Mouse (Mus musculus): ENCODE results near the gene Ptprn. TPM values are rescaled to one million over a fixed set of nuclear protein-coding genes. Genes with fewer than 3 reads are reported as not detected.
A peak's percentile ranks its signal among the peaks of the same experiment; 100 is the strongest.

Ptprn gene
- polyA plus RNA-seq, 1 experiment: 6.2 TPM

- WGBS: 21% methylated on average over 34 of the region's 34 CpGs
- Histone ChIP-seq H3K27me3 (ENCODE audit: control insufficient read depth, insufficient read depth, low read length) (no peaks in the 10 kb centered on the region), H3K4me1 (ENCODE audit: control insufficient read depth, insufficient read depth, insufficient read length, low read length) (peaks cover 26% of the 10 kb centered on the region), H3K36me3 (ENCODE audit: control insufficient read depth, insufficient read depth, low read length) (peaks cover 18% of the 10 kb centered on the region), H3K27ac (ENCODE audit: insufficient read depth, low read depth, low read length) (peak overlapping the region; percentile 19; the same call in 1 of the 2 replicates), H3K4me3 (ENCODE audit: low read depth, low read length) (peak overlapping the region; percentile 60)
- TF ChIP-seq POLR2A (IDR thresholded peaks at IDR 0.05; ENCODE audit: low read depth, low read length) (no peak), CTCF (IDR thresholded peaks at IDR 0.05; ENCODE audit: extremely low read depth, insufficient read length, insufficient replicate concordance, low read depth, low read length) (no peak)
Observed at GRCm38 (mm10) chr1:75208967-75209678, 55.2 kb downstream of the Ptprn start.

DNA sequence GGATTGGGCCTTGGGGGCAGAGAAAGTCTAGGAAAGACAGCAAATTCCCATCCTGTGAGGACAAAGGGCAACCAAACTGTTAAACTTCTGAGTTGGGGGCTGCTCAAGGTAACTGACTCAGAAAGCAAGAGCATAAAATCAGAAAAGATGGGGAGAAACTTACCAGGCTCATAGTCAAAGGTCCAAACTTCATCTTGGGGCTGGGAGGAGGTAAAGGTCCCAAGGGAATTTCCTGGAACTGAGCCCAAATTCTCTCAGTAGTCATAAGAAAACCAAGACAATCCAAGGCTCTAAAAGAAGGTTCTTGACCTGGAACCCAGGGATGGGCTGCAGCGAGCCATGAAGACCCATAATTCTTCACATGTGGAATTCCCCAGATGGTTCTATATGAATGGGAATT lies 63.1 kb downstream of the Ptprn start:
- TF ChIP-seq POLR2A (IDR thresholded peaks at IDR 0.05; ENCODE audit: low read depth, low read length) (no peak), CTCF (IDR thresholded peaks at IDR 0.05; ENCODE audit: extremely low read depth, insufficient read length, insufficient replicate concordance, low read depth, low read length) (no peak)
- 36% methylated on average over 1 of the region's 1 CpGs for WGBS

More for the DNA sequence above, 63.1 kb downstream of the Ptprn start:
- peaks cover 32% of the 10 kb centered on the region for H3K36me3 ChIP-seq (ENCODE audit: control insufficient read depth, insufficient read depth, low read length)
- H3K27ac ChIP-seq (ENCODE audit: insufficient read depth, low read depth, low read length): peak overlapping the region; percentile 87
- H3K4me3 ChIP-seq (ENCODE audit: low read depth, low read length): no peak overlapping the region
- no peaks in the 10 kb centered on the region for H3K27me3 ChIP-seq (ENCODE audit: control insufficient read depth, insufficient read depth, low read length)
- peaks cover 10% of the 10 kb centered on the region; the same call in 1 of the 2 replicates for H3K4me1 ChIP-seq (ENCODE audit: control insufficient read depth, insufficient read depth, insufficient read length, low read length)

Other genes starting within 250 kb of the Ptprn start
- 0.86 and 2.0 TPM in 2 replicates for gene Nhej1, start 139.3 kb downstream of the Ptprn start, polyA plus RNA-seq (2012; rRNA removed)
- 1.2 TPM in 2 replicates for gene Slc23a3, start 130.6 kb downstream of the Ptprn start, polyA plus RNA-seq (2012; rRNA removed)
- 31.5 and 90.4 TPM in 2 replicates for gene Cnppd1, start 121.8 kb downstream of the Ptprn start, polyA plus RNA-seq (2012; rRNA removed)
- 47.4 and 113 TPM in 2 replicates for gene Retreg2, start 121.7 kb downstream of the Ptprn start, polyA plus RNA-seq (2012; rRNA removed)
- gene Zfand2b, start 95.9 kb downstream of the Ptprn start, polyA plus RNA-seq (2012; rRNA removed): 45.0 and 106 TPM in 2 replicates
- 15.0 and 22.1 TPM in 2 replicates for gene Abcb6, start 84.1 kb downstream of the Ptprn start, polyA plus RNA-seq (2012; rRNA removed)
- 5.5 and 16.2 TPM in 2 replicates for gene Ankzf1, start 72.4 kb downstream of the Ptprn start, polyA plus RNA-seq (2012; rRNA removed)
- gene Atg9a, start 72.3 kb downstream of the Ptprn start, polyA plus RNA-seq (2012; rRNA removed): 48.3 and 148 TPM in 2 replicates
- gene Glb1l, start 53.7 kb downstream of the Ptprn start, polyA plus RNA-seq (2012; rRNA removed): 0.74 and 1.1 TPM in 2 replicates
- gene Stk16, start 53.7 kb downstream of the Ptprn start, polyA plus RNA-seq (2012; rRNA removed): 147 and 193 TPM in 2 replicates
- gene Tuba4a, start 44.6 kb downstream of the Ptprn start, polyA plus RNA-seq (2012; rRNA removed): 107 and 188 TPM in 2 replicates
- not detected in 2 replicates for gene A630095N17Rik, start 32.4 kb downstream of the Ptprn start, polyA plus RNA-seq (2012; rRNA removed)
- 13.3 and 21.3 TPM in 2 replicates for gene Dnajb2, start 28.1 kb downstream of the Ptprn start, polyA plus RNA-seq (2012; rRNA removed)
- gene Resp18, start 13.9 kb upstream of the Ptprn start, polyA plus RNA-seq (2012; rRNA removed): 1.8 and 6.2 TPM in 2 replicates
- 157 and 865 TPM in 2 replicates for gene Dnpep, start 53.5 kb upstream of the Ptprn start, polyA plus RNA-seq (2012; rRNA removed)
- gene Des, start 95.8 kb upstream of the Ptprn start, polyA plus RNA-seq (2012; rRNA removed): 152 and 216 TPM in 2 replicates
- gene Speg, start 110.8 kb upstream of the Ptprn start, polyA plus RNA-seq (2012; rRNA removed): 21.5 and 23.2 TPM in 2 replicates
- gene Gmppa, start 171.4 kb upstream of the Ptprn start, polyA plus RNA-seq (2012; rRNA removed): 121 and 187 TPM in 2 replicates
- gene Asic4, start 185.9 kb upstream of the Ptprn start, polyA plus RNA-seq (2012; rRNA removed): 0.05 TPM in 1 of 2 replicates, not detected in the other
- gene Chpf, start 214.8 kb upstream of the Ptprn start, polyA plus RNA-seq (2012; rRNA removed): 29.8 and 40.2 TPM in 2 replicates
- 2.7 and 3.6 TPM in 2 replicates for gene Tmem198, start 215.0 kb upstream of the Ptprn start, polyA plus RNA-seq (2012; rRNA removed)
- gene Obsl1, start 241.9 kb upstream of the Ptprn start, polyA plus RNA-seq (2012; rRNA removed): 4.3 and 6.3 TPM in 2 replicates
- 4.2 and 6.5 TPM in 2 replicates for gene Inha, start 242.6 kb upstream of the Ptprn start, polyA plus RNA-seq (2012; rRNA removed)